Mouse (Mus musculus) embryonic facial prominence, embryonic 12.5 days (tissue): Measurements from ENCODE around the gene Rbm38. TPM values are rescaled to one million over a fixed set of nuclear protein-coding genes. Genes with fewer than 3 reads are reported as not detected.

Source experiments
- ATAC-seq: fragments of 200-750 bp; cut with Nextera tagmentation; 2 replicates; pipeline ENCODE4 v1.8.0; 2017; ENCODE audit not compliant: insufficient number of reproducible peaks, insufficient read depth, low FRiP score, low TSS enrichment
- H3K27ac ChIP-seq: fragments of 300-500 bp; sonication (generic); 2 replicates; pipeline ENCODE4 v1.5.1; 2016; ENCODE audit warnings: mild to moderate bottlenecking
- H3K27me3 ChIP-seq: fragments of 300-500 bp; sonication (generic); 2 replicates; pipeline ENCODE4 v1.6.1; 2016; ENCODE audit warnings: mild to moderate bottlenecking, moderate library complexity
- H3K36me3 ChIP-seq: fragments of 300-500 bp; sonication (generic); 2 replicates; pipeline ENCODE4 v1.6.1; 2016; ENCODE audit warnings: mild to moderate bottlenecking
- H3K4me1 ChIP-seq: fragments of 300-500 bp; sonication (generic); 2 replicates; pipeline ENCODE4 v1.6.1; 2016
- H3K4me2 ChIP-seq: fragments of 300-500 bp; sonication (generic); replicated peaks from 2 replicates; pipeline ENCODE4 v1.6.1; 2016; ENCODE audit warnings: mild to moderate bottlenecking, moderate library complexity
- H3K4me3 ChIP-seq: fragments of 300-500 bp; sonication (generic); 2 replicates; pipeline ENCODE4 v1.5.1; 2016; ENCODE audit warnings: mild to moderate bottlenecking
- H3K9ac ChIP-seq: fragments of 300-500 bp; sonication (generic); 2 replicates; pipeline ENCODE4 v1.6.1; 2016; ENCODE audit warnings: mild to moderate bottlenecking, moderate library complexity
- H3K9me3 ChIP-seq: fragments of 300-500 bp; sonication (generic); 2 replicates; pipeline ENCODE4 v1.6.1; 2016; ENCODE audit warnings: mild to moderate bottlenecking, moderate library complexity
- WGBS: fragments of 180-500 bp; shearing (Covaris S2); methylation state at CpG from one replicate; pipeline ENCODE4 v1.1.7; 2016; 5-methylcytosine and 5-hydroxymethylcytosine counted together
- polyA plus RNA-seq: library from polyadenylated mRNA; unstranded; fragments of >200 nt; fragmentation: Nextera tagmentation; extraction: Ambion mirVana; gene quantifications from 2 replicates; pipeline ENCODE4 v1.2.1, GENCODE M21; 2016

The Rbm38 gene
- polyA plus RNA-seq, 1 experiment from 2014 or later: 39.5 TPM

- Histone ChIP-seq H3K36me3 (no peaks in the 10 kb centered on the region), H3K4me3 (no peak overlapping the region), H3K27me3 (no peaks in the 10 kb centered on the region), H3K4me1 (peaks cover 18% of the 10 kb centered on the region; the same call in 1 of the 2 replicates), H3K27ac (no peak overlapping the region), H3K9ac (no peak overlapping the region), H3K4me2 (no peak overlapping the region), H3K9me3 (no peaks in the 10 kb centered on the region)
- ATAC-seq: no peak
- WGBS: 40% methylated on average over 6 of the region's 6 CpGs
These were observed 29.5 kb downstream of the Rbm38 start for GRCm38 (mm10) chr2:173049817-173050216.

- no peak overlapping the region for H3K4me2 ChIP-seq
- H3K27ac ChIP-seq: no peak overlapping the region
- no peak overlapping the region for H3K9ac ChIP-seq
- ATAC-seq: no peak
- no peaks in the 10 kb centered on the region for H3K27me3 ChIP-seq
- no peaks in the 10 kb centered on the region for H3K9me3 ChIP-seq
- no peak overlapping the region for H3K4me3 ChIP-seq
- H3K4me1 ChIP-seq: peaks cover 18% of the 10 kb centered on the region; the same call in 1 of the 2 replicates
- H3K36me3 ChIP-seq: no peaks in the 10 kb centered on the region
- 32% methylated on average over 8 of the region's 8 CpGs for WGBS
These were observed 30.5 kb downstream of the Rbm38 start for GRCm38 (mm10) chr2:173050604-173051382.

GRCm38 (mm10) chr2:173052881-173053280 is 32.6 kb downstream of the Rbm38 start:
- Histone ChIP-seq H3K27ac (no peak overlapping the region), H3K4me3 (no peak overlapping the region), H3K4me1 (peaks cover 13% of the 10 kb centered on the region; the same call in 1 of the 2 replicates), H3K9me3 (no peaks in the 10 kb centered on the region), H3K4me2 (no peak overlapping the region), H3K9ac (no peak overlapping the region), H3K36me3 (no peaks in the 10 kb centered on the region), H3K27me3 (no peaks in the 10 kb centered on the region)
- no peak for ATAC-seq
- 90% methylated on average over 8 of the region's 8 CpGs for WGBS

GRCm38 (mm10) chr2:173053846-173054245 is 33.5 kb downstream of the Rbm38 start:
- 71% methylated on average over 6 of the region's 6 CpGs for WGBS
- no peak for ATAC-seq

GRCm38 (mm10) chr2:173056303-173056881 is 36.1 kb downstream of the Rbm38 start:
- Histone ChIP-seq H3K9me3 (no peaks in the 10 kb centered on the region), H3K9ac (no peak overlapping the region), H3K4me3 (no peak overlapping the region), H3K27ac (no peak overlapping the region), H3K36me3 (no peaks in the 10 kb centered on the region), H3K4me2 (no peak overlapping the region), H3K4me1 (peaks cover under 1% of the 10 kb centered on the region; the same call in 1 of the 2 replicates), H3K27me3 (no peaks in the 10 kb centered on the region)
- WGBS: 78% methylated on average over 10 of the region's 10 CpGs
- no peak for ATAC-seq

More at GRCm38 (mm10) chr2:173053846-173054245, 33.5 kb downstream of the Rbm38 start:
- no peaks in the 10 kb centered on the region for H3K36me3 ChIP-seq
- no peaks in the 10 kb centered on the region for H3K9me3 ChIP-seq
- no peak overlapping the region for H3K4me3 ChIP-seq
- H3K27ac ChIP-seq: no peak overlapping the region
- no peak overlapping the region for H3K9ac ChIP-seq
- H3K4me2 ChIP-seq: no peak overlapping the region
- H3K27me3 ChIP-seq: no peaks in the 10 kb centered on the region
- H3K4me1 ChIP-seq: peaks cover 13% of the 10 kb centered on the region; the same call in 1 of the 2 replicates

GRCm38 (mm10) chr2:173056882-173057315 is 36.6 kb downstream of the Rbm38 start:
- Histone ChIP-seq H3K4me3 (no peak overlapping the region), H3K9ac (no peak overlapping the region), H3K27ac (no peak overlapping the region), H3K4me1 (peaks cover 6% of the 10 kb centered on the region; the same call in 1 of the 2 replicates), H3K4me2 (no peak overlapping the region), H3K27me3 (no peaks in the 10 kb centered on the region), H3K9me3 (no peaks in the 10 kb centered on the region), H3K36me3 (no peaks in the 10 kb centered on the region)
- no peak for ATAC-seq
- 80% methylated on average over 11 of the region's 11 CpGs for WGBS

GRCm38 (mm10) chr2:173057623-173058022 is 37.3 kb downstream of the Rbm38 start:
- Histone ChIP-seq H3K4me2 (no peak overlapping the region), H3K36me3 (no peaks in the 10 kb centered on the region), H3K4me3 (no peak overlapping the region), H3K4me1 (peaks cover 6% of the 10 kb centered on the region; the same call in 1 of the 2 replicates), H3K9me3 (no peaks in the 10 kb centered on the region), H3K27me3 (no peaks in the 10 kb centered on the region), H3K27ac (no peak overlapping the region), H3K9ac (no peak overlapping the region)
- no peak for ATAC-seq
- WGBS: 50% methylated on average over 10 of the region's 10 CpGs

- ATAC-seq: no peak
- Histone ChIP-seq H3K4me3 (no peak overlapping the region), H3K9me3 (no peaks in the 10 kb centered on the region), H3K4me1 (peaks cover 6% of the 10 kb centered on the region; the same call in 1 of the 2 replicates), H3K4me2 (no peak overlapping the region), H3K9ac (no peak overlapping the region), H3K27ac (no peak overlapping the region), H3K36me3 (no peaks in the 10 kb centered on the region), H3K27me3 (no peaks in the 10 kb centered on the region)
- 33% methylated on average over 11 of the region's 11 CpGs for WGBS
These were observed 38.0 kb downstream of the Rbm38 start for GRCm38 (mm10) chr2:173058263-173058662.

- H3K4me2 ChIP-seq: no peak overlapping the region
- H3K27me3 ChIP-seq: no peaks in the 10 kb centered on the region
- H3K9ac ChIP-seq: no peak overlapping the region
- 87% methylated on average over 9 of the region's 9 CpGs for WGBS
- ATAC-seq: no peak
- H3K9me3 ChIP-seq: no peaks in the 10 kb centered on the region
- H3K4me3 ChIP-seq: no peak overlapping the region
- H3K36me3 ChIP-seq: no peaks in the 10 kb centered on the region
- peaks cover 6% of the 10 kb centered on the region; the same call in 1 of the 2 replicates for H3K4me1 ChIP-seq
- no peak overlapping the region for H3K27ac ChIP-seq
These were observed 40.2 kb downstream of the Rbm38 start for GRCm38 (mm10) chr2:173060450-173060849.

- H3K27me3 ChIP-seq: no peaks in the 10 kb centered on the region
- 70% methylated on average over 15 of the region's 15 CpGs for WGBS
- ATAC-seq: no peak
- H3K4me2 ChIP-seq: no peak overlapping the region
- H3K4me1 ChIP-seq: peaks cover 6% of the 10 kb centered on the region; the same call in 1 of the 2 replicates
- H3K36me3 ChIP-seq: no peaks in the 10 kb centered on the region
- H3K4me3 ChIP-seq: no peak overlapping the region
- H3K27ac ChIP-seq: no peak overlapping the region
- no peak overlapping the region for H3K9ac ChIP-seq
- H3K9me3 ChIP-seq: no peaks in the 10 kb centered on the region
These were observed 41.4 kb downstream of the Rbm38 start for GRCm38 (mm10) chr2:173061443-173062351.

GRCm38 (mm10) chr2:173063219-173063618 is 42.9 kb downstream of the Rbm38 start:
- Histone ChIP-seq H3K27ac (no peak overlapping the region), H3K4me2 (no peak overlapping the region), H3K9ac (no peak overlapping the region), H3K27me3 (no peaks in the 10 kb centered on the region), H3K9me3 (peaks cover 5% of the 10 kb centered on the region; the same call in 1 of the 2 replicates), H3K4me1 (peaks cover 6% of the 10 kb centered on the region; the same call in 1 of the 2 replicates), H3K36me3 (no peaks in the 10 kb centered on the region), H3K4me3 (no peak overlapping the region)
- WGBS: 88% methylated on average over 1 of the region's 1 CpGs
- ATAC-seq: no peak
